Mouse (Mus musculus) liver, adult 2 months (tissue): ENCODE measurements around the gene Dync1i1. TPM values are rescaled to one million over a fixed set of nuclear protein-coding genes. Genes with fewer than 3 reads are reported as not detected.

Experiments used
- DNase-seq: peaks from one replicate; pipeline ENCODE4 v3.0.0-alpha.2; 2011; ENCODE audit warnings: low read depth, low spot score; ENCODE audit errors: extremely low read depth
- H3K27ac ChIP-seq: fragments of 200-500 bp; replicated peaks from 2 replicates; pipeline ENCODE4 v1.5.1; 2012; ENCODE audit warnings: low read depth, mild to moderate bottlenecking, control low read depth, inconsistent platforms, low read length; ENCODE audit not compliant: insufficient read depth
- H3K27me3 ChIP-seq: fragments of 200-500 bp; 2 replicates; pipeline ENCODE4 v1.6.1; 2012; ENCODE audit warnings: mild to moderate bottlenecking, moderate library complexity, low read length, inconsistent platforms; ENCODE audit not compliant: control insufficient read depth, insufficient read depth
- H3K36me3 ChIP-seq: fragments of 200-500 bp; 2 replicates; pipeline ENCODE4 v1.6.1; 2012; ENCODE audit warnings: low read length, inconsistent platforms; ENCODE audit not compliant: control insufficient read depth, insufficient read depth
- H3K4me1 ChIP-seq: fragments of 200-500 bp; 2 replicates; pipeline ENCODE4 v1.6.1; 2011; ENCODE audit warnings: low read length; ENCODE audit not compliant: control insufficient read depth, insufficient read depth
- H3K4me3 ChIP-seq: fragments of 200-500 bp; 2 replicates; pipeline ENCODE4 v1.5.1; 2011; ENCODE audit warnings: low read depth, mild to moderate bottlenecking, control low read depth, low read length, moderate library complexity; ENCODE audit not compliant: insufficient read depth
- H3K79me2 ChIP-seq: fragments of 200-500 bp; 2 replicates; pipeline ENCODE4 v1.6.1; 2012; ENCODE audit warnings: inconsistent platforms, mild to moderate bottlenecking, low read length, moderate library complexity; ENCODE audit not compliant: control insufficient read depth, insufficient read depth
- H3K9ac ChIP-seq: fragments of 200-500 bp; 2 replicates; pipeline ENCODE4 v1.6.1; 2012; ENCODE audit warnings: low read depth, mild to moderate bottlenecking, control low read depth, inconsistent platforms, low read length
- CTCF ChIP-seq: fragments of 200-500 bp; IDR thresholded peaks from 2 replicates; pipeline ENCODE4 v1.5.1; 2011; ENCODE audit warnings: low read depth, low read length, control low read depth
- POLR2A ChIP-seq: fragments of 200-500 bp; IDR thresholded peaks from 2 replicates; pipeline ENCODE4 v1.6.1; 2011; ENCODE audit warnings: low read length, control low read depth; ENCODE audit not compliant: insufficient read depth; ENCODE audit errors: extremely low read depth
- WGBS: fragments of 180-500 bp; shearing (Covaris S2); methylation state at CpG from one replicate; pipeline ENCODE4 v1.1.7; 2018; 5-methylcytosine and 5-hydroxymethylcytosine counted together
- polyA plus RNA-seq: library from polyadenylated mRNA; depleted of rRNA; stranded (reverse); fragments of >200 nt; gene quantifications from 2 replicates; pipeline ENCODE4 v1.2.3, GENCODE M21; 2012
- total RNA-seq: library from RNA; depleted of rRNA; stranded (reverse); fragments of >200 nt; gene quantifications from 2 replicates; pipeline ENCODE4 v1.2.3, GENCODE M21; 2014

Gene Dync1i1
- total and polyA plus RNA-seq, 2 experiments, result not detected

GRCm38 (mm10) chr6:5734398-5734797 lies 9.0 kb downstream of the Dync1i1 start:
- H3K36me3 ChIP-seq, result no peaks in the 10 kb centered on the region
- no peak overlapping the region for H3K9ac ChIP-seq
- no peak overlapping the region for H3K4me3 ChIP-seq
- DNase-seq, result no peak
- no peaks in the 10 kb centered on the region for H3K79me2 ChIP-seq
- no peak for TF ChIP-seq CTCF
- TF ChIP-seq POLR2A, result no peak
- H3K27me3 ChIP-seq, result no peaks in the 10 kb centered on the region
- H3K4me1 ChIP-seq, result no peaks in the 10 kb centered on the region
- no peak overlapping the region for H3K27ac ChIP-seq

- H3K9ac ChIP-seq, result no peak overlapping the region
- H3K27me3 ChIP-seq, result no peaks in the 10 kb centered on the region
- DNase-seq, result no peak
- TF ChIP-seq CTCF, result no peak
- no peak for TF ChIP-seq POLR2A
- 75% methylated on average over 1 of the region's 1 CpGs for WGBS
- H3K36me3 ChIP-seq, result no peaks in the 10 kb centered on the region
- H3K27ac ChIP-seq, result no peak overlapping the region
- H3K4me3 ChIP-seq, result no peak overlapping the region
- H3K4me1 ChIP-seq, result no peaks in the 10 kb centered on the region
- H3K79me2 ChIP-seq, result no peaks in the 10 kb centered on the region
These were observed 9.4 kb downstream of the Dync1i1 start for GRCm38 (mm10) chr6:5734862-5735261.

- H3K27ac ChIP-seq, result no peak overlapping the region
- DNase-seq, result no peak
- TF ChIP-seq POLR2A, result no peak
- TF ChIP-seq CTCF, result no peak
- no peak overlapping the region for H3K4me3 ChIP-seq
- H3K79me2 ChIP-seq, result no peaks in the 10 kb centered on the region
- no peaks in the 10 kb centered on the region for H3K27me3 ChIP-seq
- no peaks in the 10 kb centered on the region for H3K4me1 ChIP-seq
- 82% methylated on average over 7 of the region's 7 CpGs for WGBS
- no peaks in the 10 kb centered on the region for H3K36me3 ChIP-seq
- no peak overlapping the region for H3K9ac ChIP-seq
These were observed 14.3 kb downstream of the Dync1i1 start for GRCm38 (mm10) chr6:5739711-5740110.

- no peak for DNase-seq
- H3K4me3 ChIP-seq, result no peak overlapping the region
- H3K79me2 ChIP-seq, result no peaks in the 10 kb centered on the region
- no peak overlapping the region for H3K9ac ChIP-seq
- no peaks in the 10 kb centered on the region for H3K36me3 ChIP-seq
- H3K27ac ChIP-seq, result no peak overlapping the region
- H3K4me1 ChIP-seq, result no peaks in the 10 kb centered on the region
- WGBS, result 90% methylated on average over 6 of the region's 6 CpGs
- TF ChIP-seq CTCF (no peak), POLR2A (no peak)
- no peaks in the 10 kb centered on the region for H3K27me3 ChIP-seq
These were observed 16.1 kb downstream of the Dync1i1 start for GRCm38 (mm10) chr6:5741395-5742032.

GRCm38 (mm10) chr6:5750079-5750711 lies 24.8 kb downstream of the Dync1i1 start:
- TF ChIP-seq CTCF (no peak), POLR2A (no peak)
- Histone ChIP-seq H3K9ac (no peak overlapping the region), H3K4me3 (no peak overlapping the region), H3K27me3 (no peaks in the 10 kb centered on the region; the same call in 1 of the 2 replicates), H3K36me3 (no peaks in the 10 kb centered on the region), H3K4me1 (no peaks in the 10 kb centered on the region), H3K79me2 (no peaks in the 10 kb centered on the region), H3K27ac (no peak overlapping the region)
- WGBS, result 74% methylated on average over 6 of the region's 6 CpGs
- DNase-seq, result no peak

- H3K36me3 ChIP-seq, result no peaks in the 10 kb centered on the region
- no peak for TF ChIP-seq CTCF
- TF ChIP-seq POLR2A, result no peak
- no peak overlapping the region for H3K27ac ChIP-seq
- no peaks in the 10 kb centered on the region for H3K4me1 ChIP-seq
- no peaks in the 10 kb centered on the region; the same call in 1 of the 2 replicates for H3K27me3 ChIP-seq
- WGBS, result 76% methylated on average over 16 of the region's 16 CpGs
- DNase-seq, result no peak
- no peak overlapping the region for H3K4me3 ChIP-seq
- H3K79me2 ChIP-seq, result no peaks in the 10 kb centered on the region
- no peak overlapping the region for H3K9ac ChIP-seq
These were observed 26.7 kb downstream of the Dync1i1 start for GRCm38 (mm10) chr6:5752128-5752527.
